In genomic region chr13:41709475-41710227, GRCm38 (mm10) we compare ENCODE assay signal across 8 mouse cellular contexts.
DNase-seq lines count a peak whose midpoint lies in the region; ATAC-seq lines count a peak whose summit lies in the region.

No protein-coding gene starts in this region.

- H3K36me3 ChIP-seq in intestine, embryonic 15.5 days = no peaks in the 10 kb centered on the region
- H3K36me3 ChIP-seq in midbrain, embryonic 12.5 days = no peaks in the 10 kb centered on the region

- H3K9ac ChIP-seq in intestine, embryonic 15.5 days = no peak overlapping the region
- H3K9ac ChIP-seq in midbrain, embryonic 12.5 days (replicated peaks) = no peak overlapping the region

- no peak overlapping the region for H3K4me3 ChIP-seq in intestine, embryonic 15.5 days (replicated peaks)
- H3K4me3 ChIP-seq in midbrain, embryonic 12.5 days = no peak overlapping the region

- no peaks in the 10 kb centered on the region for H3K9me3 ChIP-seq in intestine, embryonic 15.5 days
- H3K9me3 ChIP-seq in midbrain, embryonic 12.5 days = no peaks in the 10 kb centered on the region

- H3K27ac ChIP-seq in intestine, embryonic 15.5 days = no peak overlapping the region
- H3K27ac ChIP-seq in midbrain, embryonic 12.5 days (replicated peaks) = no peak overlapping the region

- no peak overlapping the region for H3K4me2 ChIP-seq in intestine, embryonic 15.5 days (replicated peaks)
- 0 out of 2 replicates have a peak overlapping the region, but pooled peaks have one; percentile 25 for H3K4me2 ChIP-seq in midbrain, embryonic 12.5 days (replicated peaks)

- H3K4me1 ChIP-seq in intestine, embryonic 15.5 days (replicated peaks) = 0 out of 2 replicates have a peak, but pooled peaks cover 3% of the 10 kb centered on the region
- no peaks in the 10 kb centered on the region for H3K4me1 ChIP-seq in midbrain, embryonic 12.5 days

- ATAC-seq in activated CD4-positive, CD25-positive, alpha-beta regulatory T cell, adult 4 months = peak; percentile 36
- ATAC-seq in intestine, embryonic 15.5 days = peak; percentile 45; the same call in 1 of the 2 replicates
- ATAC-seq in midbrain, embryonic 12.5 days (ENCODE audit: low FRiP score, low read depth) = peak; percentile 49; the same call in 1 of the 2 replicates
- no peak for ATAC-seq in monocyte, adult 5-6 weeks (replicated peaks; ENCODE audit: insufficient number of reproducible peaks, low FRiP score, low TSS enrichment, poor library complexity, severe bottlenecking)

- WGBS in intestine, embryonic 15.5 days = 38% methylated on average over 24 of the region's 24 CpGs
- WGBS in midbrain, embryonic 12.5 days = 27% methylated on average over 24 of the region's 24 CpGs

- peak; percentile 83 to 91 for DNase-seq in cerebellum, postnatal 25 days
- DNase-seq in gastrocnemius, adult 8-10 months (ENCODE audit: low spot score in 2 of 2) = peak; percentile 60 to 63
- DNase-seq in left cerebral cortex, adult 9 months (ENCODE audit: low spot score in 2 of 2) = peak; percentile 49 to 94
- peak; percentile 19 for DNase-seq in spleen, adult 12 weeks (ENCODE audit: low spot score)

- H3K27me3 ChIP-seq in intestine, embryonic 15.5 days (replicated peaks) = no peaks in the 10 kb centered on the region
- H3K27me3 ChIP-seq in midbrain, embryonic 12.5 days = no peaks in the 10 kb centered on the region

Comparison
In these comparisons a context has a peak if more than half of its experiments do, and no peak if none do; other contexts are left out.
1. DNase-seq: peak in every context shown above with its lines; median percentile 87 in cerebellum, postnatal 25 days; 72 in left cerebral cortex, adult 9 months; 62 in gastrocnemius, adult 8-10 months; 19 in spleen, adult 12 weeks.